Mouse (Mus musculus) myocyte (in vitro differentiated cells): ENCODE data around the gene Gm27027.

Experiments used
- MAX ChIP-seq: IDR thresholded peaks from one replicate; pipeline ENCODE4 v1.6.1; 2011; ENCODE audit warnings: low read depth, mild to moderate bottlenecking, control low read depth
- POLR2A ChIP-seq: IDR thresholded peaks from one replicate; pipeline ENCODE4 v1.6.1; 2011; ENCODE audit warnings: low read depth, mild to moderate bottlenecking, control low read depth, moderate library complexity; ENCODE audit not compliant: insufficient read length
- TCF12 ChIP-seq: IDR thresholded peaks from one replicate; pipeline ENCODE4 v1.6.1; 2011; ENCODE audit warnings: mild to moderate bottlenecking, control low read depth; ENCODE audit not compliant: poor library complexity, insufficient read depth, severe bottlenecking
- USF1 ChIP-seq: IDR thresholded peaks from one replicate; pipeline ENCODE4 v1.6.1; 2011; ENCODE audit warnings: low read depth, mild to moderate bottlenecking, control low read depth, moderate library complexity

GRCm38 (mm10) chr2:94042461-94042860 is 46.3 kb upstream of the Gm27027 start:
- TF ChIP-seq POLR2A (no peak), MAX (no peak), USF1 (no peak), TCF12 (no peak)
